Mouse (Mus musculus) G1E (cell line): ENCODE results near the gene Htr2a.

Experiments used
- CTCF ChIP-seq: IDR thresholded peaks from 2 replicates; pipeline ENCODE4 v1.5.1; 2012; ENCODE audit warnings: low read depth, low read length, inconsistent platforms, mixed read lengths
- GATA1 ChIP-seq: IDR thresholded peaks from 2 replicates; pipeline ENCODE4 v1.6.1; 2012; ENCODE audit warnings: borderline replicate concordance, low read length, inconsistent platforms, mixed read lengths
- GATA2 ChIP-seq: IDR thresholded peaks from 2 replicates; pipeline ENCODE4 v1.6.1; 2012; ENCODE audit warnings: low read depth, low read length, inconsistent platforms, borderline replicate concordance
- POLR2AphosphoS5 ChIP-seq: IDR thresholded peaks from 2 replicates; pipeline ENCODE4 v1.6.1; 2012; ENCODE audit warnings: low read depth, low read length, inconsistent platforms; ENCODE audit not compliant: insufficient replicate concordance
- TAL1 ChIP-seq: conservative IDR thresholded peaks from 2 replicates; pipeline ENCODE4 v1.6.1; 2012; ENCODE audit warnings: low read depth, low read length, inconsistent platforms, mixed read lengths

DNA sequence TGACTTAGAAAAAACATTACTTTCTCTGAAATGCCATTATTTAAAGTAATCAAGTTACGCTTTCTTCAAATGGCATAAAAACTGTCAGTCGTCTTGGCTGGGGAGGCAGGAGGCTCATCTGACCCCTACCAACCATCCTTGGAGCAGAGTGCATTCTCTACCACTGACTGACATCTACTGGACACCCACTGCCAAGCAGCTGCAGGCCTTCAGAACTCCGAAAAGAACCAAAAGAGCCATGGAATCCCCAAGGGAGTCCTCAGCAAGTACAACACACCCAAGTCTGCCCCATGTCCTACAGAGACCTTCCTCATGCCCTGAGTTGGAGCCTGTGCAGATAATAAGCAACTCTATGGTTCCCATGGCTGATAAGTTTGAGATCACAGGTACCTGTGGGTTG is 82.9 kb downstream of the Htr2a start:
- TF ChIP-seq CTCF (no peak), GATA2 (no peak), GATA1 (no peak), TAL1 (no peak), POLR2AphosphoS5 (no peak)
